Mouse (Mus musculus) hindbrain, embryonic 13.5 days (tissue): ENCODE results near the gene Polr2h. TPM values are rescaled to one million over a fixed set of nuclear protein-coding genes. Genes with fewer than 3 reads are reported as not detected.

ENCODE experiments used
- ATAC-seq: fragments of 200-750 bp; cut with Nextera tagmentation; 2 replicates; pipeline ENCODE4 v1.8.0; 2017; ENCODE audit warnings: moderate TSS enrichment; ENCODE audit not compliant: low FRiP score
- H3K27ac ChIP-seq: fragments of 300-500 bp; sonication (generic); 2 replicates; pipeline ENCODE4 v1.5.1; 2015; ENCODE audit warnings: inconsistent platforms, mild to moderate bottlenecking, moderate library complexity
- H3K27me3 ChIP-seq: fragments of 300-500 bp; sonication (generic); 2 replicates; pipeline ENCODE4 v1.6.1; 2015; ENCODE audit warnings: mild to moderate bottlenecking, inconsistent platforms
- H3K36me3 ChIP-seq: fragments of 300-500 bp; sonication (generic); 2 replicates; pipeline ENCODE4 v1.6.1; 2015; ENCODE audit warnings: mild to moderate bottlenecking, inconsistent platforms
- H3K4me1 ChIP-seq: fragments of 300-500 bp; sonication (generic); replicated peaks from 2 replicates; pipeline ENCODE4 v1.6.1; 2015; ENCODE audit warnings: inconsistent platforms
- H3K4me2 ChIP-seq: fragments of 300-500 bp; sonication (generic); 2 replicates; pipeline ENCODE4 v1.6.1; 2015; ENCODE audit warnings: inconsistent platforms, mild to moderate bottlenecking, moderate library complexity
- H3K4me3 ChIP-seq: fragments of 300-500 bp; sonication (generic); 2 replicates; pipeline ENCODE4 v1.5.1; 2015; ENCODE audit warnings: mild to moderate bottlenecking, inconsistent platforms
- H3K9ac ChIP-seq: fragments of 300-500 bp; sonication (generic); 2 replicates; pipeline ENCODE4 v1.6.1; 2015; ENCODE audit warnings: mild to moderate bottlenecking, inconsistent platforms
- H3K9me3 ChIP-seq: fragments of 300-500 bp; sonication (generic); 2 replicates; pipeline ENCODE4 v1.6.1; 2016; ENCODE audit warnings: inconsistent platforms
- WGBS: fragments of 180-500 bp; shearing (Covaris S2); methylation state at CpG from one replicate; pipeline ENCODE4 v1.1.7; 2015; 5-methylcytosine and 5-hydroxymethylcytosine counted together
- polyA plus RNA-seq: library from polyadenylated mRNA; unstranded; fragments of >200 nt; fragmentation: Nextera tagmentation; extraction: Ambion mirVana; gene quantifications from 2 replicates; pipeline ENCODE4 v1.2.1, GENCODE M21; 2015

Polr2h gene
- polyA plus RNA-seq, 1 experiment from 2014 or later: 83.5 TPM

GRCm38 (mm10) chr16:20757385-20757784, 39.9 kb downstream of the Polr2h start:
- Histone ChIP-seq H3K9me3 (no peaks in the 10 kb centered on the region), H3K36me3 (no peaks in the 10 kb centered on the region), H3K4me1 (no peaks in the 10 kb centered on the region), H3K27ac (no peak overlapping the region), H3K9ac (no peak overlapping the region), H3K4me2 (no peak overlapping the region), H3K27me3 (no peaks in the 10 kb centered on the region), H3K4me3 (no peak overlapping the region)
- 70% methylated on average over 1 of the region's 1 CpGs for WGBS
- no peak for ATAC-seq

DNA sequence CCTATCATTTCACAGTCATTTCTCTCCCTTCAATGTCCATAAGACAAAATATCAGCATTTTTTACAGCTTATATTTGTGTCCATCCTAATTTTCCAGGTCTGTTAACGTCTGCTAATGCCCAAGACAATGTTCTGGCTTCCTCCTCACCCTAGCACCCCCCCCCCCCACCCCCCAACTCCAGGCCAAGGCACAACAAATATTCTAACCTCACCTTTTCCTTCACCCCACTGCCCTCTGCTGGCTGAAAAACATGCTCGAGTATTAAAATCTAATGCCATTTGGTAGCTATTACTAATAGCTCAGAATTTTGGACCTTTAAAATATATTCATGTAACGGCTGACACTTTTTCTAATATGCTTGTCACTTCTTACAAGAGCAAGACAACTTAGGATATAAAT, 44.2 kb downstream of the Polr2h start:
- no peak for ATAC-seq
- H3K27me3 ChIP-seq: no peaks in the 10 kb centered on the region

DNA sequence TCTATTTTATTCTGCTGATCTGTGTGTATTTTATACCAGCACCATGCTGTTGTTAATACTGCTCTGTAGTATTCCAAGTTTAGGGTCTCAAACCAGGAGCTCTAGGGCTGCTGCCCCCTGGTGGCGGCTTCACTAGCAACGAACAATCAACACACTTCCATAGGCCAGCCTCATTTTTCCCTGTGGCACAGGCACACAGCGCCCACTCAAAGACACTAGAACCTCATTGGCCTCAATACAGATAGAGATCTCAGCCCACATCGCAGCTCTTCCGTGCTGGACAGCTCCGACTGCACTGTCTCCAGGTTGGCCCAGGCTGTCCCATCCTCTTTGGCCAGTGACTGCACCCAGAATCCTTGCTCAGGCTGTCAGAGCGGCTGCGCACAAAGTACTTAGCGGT, 47.8 kb downstream of the Polr2h start:
- no peak overlapping the region for H3K4me2 ChIP-seq
- H3K9ac ChIP-seq: no peak overlapping the region
- no peaks in the 10 kb centered on the region for H3K9me3 ChIP-seq
- no peak overlapping the region for H3K27ac ChIP-seq
- H3K4me1 ChIP-seq: no peaks in the 10 kb centered on the region
- no peak overlapping the region for H3K4me3 ChIP-seq
- 49% methylated on average over 9 of the region's 9 CpGs for WGBS
- ATAC-seq: no peak
- no peaks in the 10 kb centered on the region for H3K36me3 ChIP-seq
- H3K27me3 ChIP-seq: no peaks in the 10 kb centered on the region

More for the DNA sequence above, 44.2 kb downstream of the Polr2h start:
- Histone ChIP-seq H3K36me3 (no peaks in the 10 kb centered on the region), H3K27ac (no peak overlapping the region), H3K4me3 (no peak overlapping the region), H3K4me2 (no peak overlapping the region), H3K4me1 (no peaks in the 10 kb centered on the region), H3K9me3 (no peaks in the 10 kb centered on the region), H3K9ac (no peak overlapping the region)
- WGBS: 14% methylated on average over 3 of the region's 3 CpGs

Other genes with a start within 250 kb of the Polr2h start
- 99.5 and 100 TPM in 2 replicates for gene Eif2b5, start 218.8 kb upstream of the Polr2h start, polyA plus RNA-seq
- gene Dvl3, start 200.7 kb upstream of the Polr2h start, polyA plus RNA-seq: 40.7 and 43.5 TPM in 2 replicates
- 1,101 and 1,130 TPM in 2 replicates for gene Ap2m1, start 182.2 kb upstream of the Polr2h start, polyA plus RNA-seq
- gene Abcf3, start 169.1 kb upstream of the Polr2h start, polyA plus RNA-seq: 81.2 and 85.0 TPM in 2 replicates
- 13.1 and 14.1 TPM in 2 replicates for gene Vwa5b2, start 128.2 kb upstream of the Polr2h start, polyA plus RNA-seq
- 13.4 and 15.1 TPM in 2 replicates for gene Eef1akmt4, start 106.1 kb upstream of the Polr2h start, polyA plus RNA-seq
- not detected in 2 replicates for gene Gm49333, start 106.1 kb upstream of the Polr2h start, polyA plus RNA-seq
- gene Alg3, start 105.9 kb upstream of the Polr2h start, polyA plus RNA-seq: 41.3 and 43.3 TPM in 2 replicates
- 23.1 and 24.9 TPM in 2 replicates for gene Camk2n2, start 96.4 kb upstream of the Polr2h start, polyA plus RNA-seq
- 11.2 and 11.7 TPM in 2 replicates for gene Ece2, start 87.8 kb upstream of the Polr2h start, polyA plus RNA-seq
- 363 and 367 TPM in 2 replicates for gene Psmd2, start 66.0 kb upstream of the Polr2h start, polyA plus RNA-seq
- gene Eif4g1, start 49.4 kb upstream of the Polr2h start, polyA plus RNA-seq: 150 and 151 TPM in 2 replicates
- gene Fam131a, start 24.4 kb upstream of the Polr2h start, polyA plus RNA-seq: 32.7 and 35.1 TPM in 2 replicates
- gene Clcn2, start 81 bp downstream of the Polr2h start, polyA plus RNA-seq: 30.2 and 31.1 TPM in 2 replicates
- gene Chrd, start 15.5 kb downstream of the Polr2h start, polyA plus RNA-seq: 5.7 and 6.4 TPM in 2 replicates
- gene Thpo, start 16.8 kb downstream of the Polr2h start, polyA plus RNA-seq: 0.88 and 1.1 TPM in 2 replicates